Mouse (Mus musculus) common myeloid progenitor, adult 5-6 weeks (primary cell): ENCODE data around the gene Ccer2. TPM values are rescaled to one million over a fixed set of nuclear protein-coding genes. Genes with fewer than 3 reads are reported as not detected.

Experiments
- ATAC-seq: replicated peaks from 2 replicates; pipeline ENCODE4 v1.8.0; 2016; ENCODE audit warnings: low read depth, mild to moderate bottlenecking, moderate TSS enrichment, inconsistent platforms; ENCODE audit not compliant: poor library complexity, severe bottlenecking
- total RNA-seq: library from RNA; stranded (forward); fragments of 200-1000, 187-1606 nt; gene quantifications from 2 replicates; pipeline ENCODE4 v1.2.3, GENCODE M21; 2017

The Ccer2 gene
- total RNA-seq, 1 experiment from 2014 or later = not detected

DNA sequence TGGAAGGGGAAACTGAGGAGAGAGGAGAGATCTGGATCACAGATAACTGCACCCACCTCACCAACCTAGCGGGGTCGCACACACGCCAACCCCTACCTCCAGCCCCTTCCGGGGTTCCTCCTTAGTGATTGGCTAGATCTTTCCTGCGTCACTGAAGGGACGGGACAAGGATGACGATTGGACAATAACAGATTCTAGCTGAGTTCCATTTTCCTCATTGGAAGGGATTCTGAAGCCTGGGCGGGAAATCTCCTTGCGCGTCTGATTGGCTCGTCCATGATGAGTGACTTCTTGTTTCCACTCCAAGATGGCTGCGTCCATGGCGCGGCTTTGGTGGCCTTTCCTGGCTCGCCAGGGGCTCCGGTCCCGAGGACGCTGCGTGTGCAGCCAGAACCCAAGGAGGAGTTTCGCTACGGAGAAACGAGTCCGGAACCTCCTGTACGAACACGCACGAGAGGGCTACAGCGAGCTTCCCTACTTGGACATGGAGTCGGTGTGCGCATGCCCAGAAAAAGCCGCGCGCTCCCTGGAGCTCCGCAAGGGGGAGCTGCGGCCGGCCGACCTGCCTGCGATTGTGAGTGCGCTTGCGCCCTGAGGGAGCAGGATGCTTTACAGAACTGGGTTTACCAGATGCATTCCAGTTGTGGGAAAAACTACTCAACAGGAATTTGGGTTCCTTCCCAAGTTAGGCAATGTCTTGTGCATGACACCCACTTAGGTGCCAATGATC lies 14.1 kb upstream of the Ccer2 start, which contains the start of the genes Mrps12 and Sars2:
Gene Mrps12, minus strand, starts transcription at position 112 of the 730 bp plus-strand sequence.
Gene Sars2, plus strand, starts transcription at position 284 of the 730 bp plus-strand sequence.
- peak; percentile 95 for ATAC-seq

DNA sequence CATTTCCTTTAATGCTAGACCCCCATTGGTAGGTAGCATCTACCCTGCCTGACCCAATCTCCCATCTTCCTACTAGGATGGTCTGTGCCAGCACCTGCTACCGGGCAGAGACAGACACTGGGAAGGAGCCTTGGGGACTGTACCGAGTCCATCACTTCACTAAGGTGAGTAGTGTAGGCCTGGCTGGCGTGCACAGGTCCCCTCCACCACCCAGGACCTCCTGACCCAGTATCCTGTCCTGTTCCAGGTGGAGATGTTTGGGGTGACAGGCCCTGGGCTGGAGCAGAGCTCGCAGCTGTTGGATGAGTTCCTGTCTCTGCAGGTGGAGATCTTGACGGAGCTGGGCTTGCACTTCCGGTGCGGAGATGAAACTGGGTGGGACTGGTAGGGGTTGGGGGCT lies 6.0 kb upstream of the Ccer2 start:
- ATAC-seq = no peak

DNA sequence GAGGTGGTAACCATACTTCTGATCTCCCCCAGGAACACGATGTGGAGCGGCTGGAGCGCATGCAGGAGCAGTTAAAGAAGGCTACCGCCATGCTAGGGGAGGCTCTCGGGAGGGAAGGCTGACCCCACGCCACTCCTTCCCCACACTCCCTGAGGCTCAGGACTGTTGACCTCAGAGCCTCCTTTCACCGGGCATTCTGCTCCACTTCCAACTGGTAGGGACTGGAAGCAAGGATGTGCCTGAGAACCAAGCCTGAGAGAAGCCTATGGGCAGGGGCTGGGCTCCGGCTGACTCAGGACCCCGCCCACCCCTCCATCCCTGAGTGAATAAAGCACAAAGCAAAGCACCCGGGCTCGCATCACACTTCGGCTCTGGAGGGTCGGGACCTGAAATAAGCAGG lies 2.6 kb downstream of the Ccer2 start:
- ATAC-seq = no peak

DNA sequence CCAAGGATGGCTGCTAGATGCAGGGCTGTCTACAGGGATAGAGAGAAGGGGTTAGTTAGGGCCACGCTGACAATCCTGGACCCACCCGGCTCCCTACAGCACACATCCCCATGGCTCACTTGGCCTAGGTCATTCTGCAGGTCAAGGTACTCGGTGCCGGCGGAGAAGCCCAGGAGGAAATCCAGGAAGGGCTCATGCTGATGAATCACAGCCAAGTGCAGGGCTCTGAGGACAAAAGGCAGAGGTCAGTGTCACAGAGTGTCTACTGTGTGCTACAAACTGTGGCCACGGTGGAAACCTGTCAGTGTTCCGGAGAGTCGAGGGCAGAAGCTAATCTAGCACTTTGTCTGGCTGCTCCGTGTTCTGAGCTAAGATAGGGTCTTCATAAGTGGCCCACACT lies 5.9 kb downstream of the Ccer2 start:
- ATAC-seq = no peak

DNA sequence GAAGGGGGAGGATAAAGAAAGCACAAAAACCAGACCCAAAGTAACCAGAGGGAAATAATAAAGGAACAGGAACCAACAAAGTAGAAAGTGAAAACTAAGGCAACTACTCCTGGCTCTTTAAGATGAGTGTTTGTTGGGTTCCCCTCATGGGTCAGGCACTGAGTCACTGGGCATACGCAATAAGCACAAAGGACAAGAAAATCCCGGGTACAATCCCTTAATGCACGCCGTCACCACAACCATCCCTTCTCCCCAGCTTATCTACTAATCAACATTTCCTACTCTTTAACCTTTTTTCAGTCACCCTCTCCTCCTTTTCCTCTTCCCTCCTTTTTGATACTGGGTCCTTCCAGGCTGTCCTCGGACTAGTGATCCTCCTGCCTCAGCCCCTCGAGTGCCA lies 9.2 kb downstream of the Ccer2 start:
- ATAC-seq = no peak

DNA sequence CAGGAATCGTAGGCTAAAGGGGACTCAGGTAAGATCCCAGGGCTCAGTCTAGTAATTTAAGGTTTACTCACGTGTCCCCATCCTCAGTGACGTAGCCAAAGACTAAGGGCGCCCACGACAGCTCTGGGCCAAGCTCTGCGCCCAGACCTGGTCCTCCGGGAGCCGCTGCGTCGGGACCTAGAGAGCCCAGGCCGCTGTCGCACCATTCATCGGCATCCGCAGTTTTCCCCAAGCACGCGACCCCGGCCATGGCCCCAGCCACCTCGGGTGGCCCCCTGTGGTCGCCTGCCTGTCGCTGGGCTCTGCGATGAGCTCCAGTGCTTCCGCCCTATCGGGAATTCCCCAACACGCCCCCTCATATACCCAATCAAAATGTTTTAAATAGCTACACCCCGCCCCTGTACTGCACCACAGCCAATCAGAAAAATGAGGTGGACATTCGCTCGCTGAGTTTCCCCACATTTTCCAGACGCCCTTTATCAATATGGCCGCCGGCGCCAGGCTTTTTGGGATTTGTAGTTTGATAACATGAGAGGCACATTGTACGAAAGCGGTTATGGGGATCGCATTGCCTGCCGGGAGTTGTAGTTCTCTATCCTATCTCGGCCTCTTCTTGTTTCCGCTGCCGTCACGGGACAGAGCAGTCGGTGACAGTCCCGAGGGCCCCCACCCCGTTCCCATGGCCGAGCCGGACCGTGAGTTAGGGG lies 10.4 kb downstream of the Ccer2 start, which contains the start of gene Sirt2:
Gene Sirt2, plus strand, starts transcription at position 563 of the 707 bp plus-strand sequence.
- peak; percentile 92 for ATAC-seq

DNA sequence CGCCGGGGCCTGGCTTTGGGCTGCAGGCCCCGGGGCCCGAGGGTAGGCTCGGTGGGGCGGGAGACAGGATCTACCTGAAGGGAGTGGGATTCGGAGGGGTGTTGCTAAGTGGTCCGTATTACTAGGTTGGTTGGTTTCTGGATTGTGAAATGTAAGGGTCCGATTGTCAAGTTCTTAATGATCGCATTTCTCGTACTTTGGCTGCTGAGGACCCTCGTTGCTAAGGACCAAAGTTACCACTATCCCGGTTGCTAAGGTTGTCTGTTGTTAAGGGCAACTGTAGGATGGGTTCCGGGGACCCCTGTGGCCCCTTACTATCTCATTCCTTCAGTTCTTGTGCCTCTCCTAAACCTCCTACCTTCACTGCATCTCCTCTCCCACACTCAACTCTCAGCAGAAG lies 10.9 kb downstream of the Ccer2 start:
- ATAC-seq = no peak

DNA sequence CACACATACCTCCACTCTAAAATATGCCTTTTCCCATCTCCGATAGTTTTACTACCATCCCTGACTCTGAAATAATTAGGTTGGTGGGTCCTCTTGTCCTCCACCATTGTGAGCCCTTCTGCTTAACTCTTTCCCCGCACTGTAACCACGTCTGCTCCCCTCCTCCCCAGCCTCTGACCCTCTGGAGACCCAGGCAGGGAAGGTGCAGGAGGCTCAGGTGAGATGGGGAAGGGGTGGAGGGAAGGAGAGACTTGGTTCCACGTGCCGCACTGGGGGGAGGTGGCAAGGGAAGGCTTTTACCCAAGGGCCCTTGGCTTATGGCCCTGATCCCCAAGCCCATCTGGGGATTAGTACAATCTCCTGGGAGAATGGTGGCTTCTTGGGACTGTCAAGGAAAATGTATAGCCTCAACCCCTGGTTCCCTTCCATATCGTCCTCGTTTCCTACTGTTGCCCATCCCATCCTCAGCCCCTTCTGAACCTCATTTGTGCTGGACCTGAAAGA lies 11.5 kb downstream of the Ccer2 start, which contains the start of gene Nfkbib:
Gene Nfkbib, minus strand, starts transcription at position 51 of the 504 bp plus-strand sequence.
- ATAC-seq = no peak

DNA sequence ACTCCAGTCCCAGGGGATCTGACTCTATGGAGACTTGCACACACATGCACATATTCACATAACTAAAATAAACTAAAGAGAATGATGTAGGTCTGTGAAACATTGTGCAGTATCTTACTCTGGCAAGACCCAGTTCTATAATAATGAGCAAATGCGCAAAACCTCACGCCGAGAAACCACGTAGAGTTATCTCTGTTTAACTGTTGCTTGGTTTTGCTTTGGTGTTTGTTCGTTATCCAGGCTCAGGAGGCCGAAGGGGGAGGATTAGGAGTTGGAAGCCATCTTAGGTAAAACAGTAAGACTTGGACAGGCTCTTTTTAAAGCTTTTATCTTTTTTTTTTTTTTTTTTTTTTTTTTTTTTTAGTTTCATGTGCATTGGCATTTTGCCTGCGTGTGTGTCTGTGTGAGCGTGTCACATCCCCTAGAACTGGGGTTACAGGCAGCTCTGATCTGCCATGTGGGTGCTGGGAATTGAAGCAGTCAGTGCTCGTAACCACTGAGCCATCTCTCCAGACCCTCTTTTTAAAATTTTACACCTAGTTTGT lies 13.5 kb downstream of the Ccer2 start:
- ATAC-seq = no peak

DNA sequence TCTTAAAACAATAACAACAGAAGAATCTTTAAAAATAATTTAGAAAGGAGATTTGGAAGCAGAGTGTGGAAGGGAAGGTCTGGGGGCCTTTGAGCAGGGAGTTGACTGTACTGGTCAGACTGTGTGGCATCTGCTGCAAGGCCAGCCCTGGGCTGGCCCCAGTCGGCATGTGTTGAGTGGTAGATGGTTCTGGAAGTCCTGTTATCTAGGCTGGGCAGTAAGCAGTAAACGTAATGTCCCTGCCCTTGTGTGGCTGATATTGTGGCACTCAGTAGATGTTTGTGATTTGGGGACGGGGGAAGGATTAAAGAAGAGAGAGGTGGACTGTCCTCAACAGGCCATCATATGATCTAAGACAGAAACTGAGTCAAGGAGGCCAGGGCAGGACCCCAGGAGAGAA lies 14.3 kb downstream of the Ccer2 start:
- no peak for ATAC-seq

DNA sequence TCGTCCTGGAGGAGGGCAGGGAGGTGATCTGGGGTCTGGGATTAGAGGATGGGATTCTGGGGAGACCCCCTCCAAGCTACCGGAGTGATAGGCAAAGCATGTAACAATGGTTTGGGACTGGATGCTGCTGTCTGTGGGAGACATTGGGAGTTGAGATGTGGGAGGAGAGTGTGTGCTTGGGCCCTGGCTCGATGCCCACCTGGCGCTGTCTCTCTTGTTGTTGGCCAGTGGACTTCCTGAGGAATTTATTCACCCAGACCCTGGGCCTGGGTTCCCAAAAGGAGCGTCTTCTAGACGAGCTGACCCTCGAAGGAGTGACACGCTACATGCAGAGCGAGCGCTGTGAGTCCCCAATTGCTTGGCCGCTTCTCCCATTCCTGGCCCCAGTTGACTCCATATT lies 15.9 kb downstream of the Ccer2 start:
- ATAC-seq = no peak

DNA sequence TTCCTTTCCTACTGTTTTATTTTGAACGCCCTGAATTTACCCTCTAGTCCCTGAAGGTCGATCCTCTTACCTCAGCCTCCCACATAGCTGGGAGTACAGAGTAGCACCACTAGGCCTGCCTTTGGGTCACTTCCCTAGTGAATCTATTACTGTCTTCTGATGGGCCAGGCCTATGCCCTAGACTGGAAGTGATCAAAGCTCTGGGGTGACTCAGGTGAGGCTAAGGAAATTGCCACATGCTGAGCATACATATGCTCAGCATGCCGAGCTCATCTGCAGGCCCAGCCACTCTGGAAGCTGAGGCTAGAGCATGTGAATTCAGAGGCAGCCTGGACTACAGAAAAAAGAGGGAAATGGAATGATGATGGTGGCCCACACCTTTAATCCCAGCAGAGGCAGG lies 17.2 kb downstream of the Ccer2 start:
- ATAC-seq = no peak

DNA sequence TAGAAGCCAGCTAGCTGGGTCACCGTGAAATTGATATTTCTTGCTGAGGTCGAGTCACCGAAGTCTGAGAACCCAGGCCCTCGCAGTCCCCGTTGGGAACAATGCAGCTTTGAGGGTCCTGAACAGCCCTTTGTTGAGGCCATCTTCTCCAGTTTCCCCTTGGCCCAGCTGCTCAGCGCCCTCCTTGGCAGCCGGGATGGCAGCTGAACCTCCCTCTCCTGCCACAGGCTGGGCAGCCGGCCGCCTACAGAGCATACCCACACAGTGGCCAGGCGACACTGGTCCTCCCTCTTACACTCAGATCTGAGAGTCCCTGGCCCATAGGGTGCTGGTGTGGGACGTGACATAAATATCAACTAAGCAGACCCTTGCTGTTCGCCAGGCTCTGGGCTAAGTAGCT lies 18.2 kb downstream of the Ccer2 start:
- no peak for ATAC-seq

DNA sequence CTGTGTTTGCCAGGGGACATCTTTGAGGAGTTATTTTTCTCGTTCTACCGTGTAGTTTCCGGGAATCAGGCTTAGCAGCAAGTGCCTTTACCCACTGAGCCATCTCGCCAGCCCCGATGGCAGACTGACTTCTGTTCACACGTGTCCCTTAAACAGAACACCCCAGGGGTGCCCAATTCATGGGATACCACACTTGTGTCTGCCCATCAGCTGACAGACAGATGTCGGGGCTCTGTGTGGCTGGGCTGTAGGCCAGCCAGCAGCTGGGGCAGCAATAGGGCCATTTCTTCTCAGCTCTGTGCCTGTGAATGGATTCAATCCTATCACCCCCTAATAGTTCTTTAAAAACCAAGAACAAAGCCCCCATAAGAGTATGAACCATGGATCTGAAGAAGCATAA lies 19.2 kb downstream of the Ccer2 start:
- no peak for ATAC-seq

DNA sequence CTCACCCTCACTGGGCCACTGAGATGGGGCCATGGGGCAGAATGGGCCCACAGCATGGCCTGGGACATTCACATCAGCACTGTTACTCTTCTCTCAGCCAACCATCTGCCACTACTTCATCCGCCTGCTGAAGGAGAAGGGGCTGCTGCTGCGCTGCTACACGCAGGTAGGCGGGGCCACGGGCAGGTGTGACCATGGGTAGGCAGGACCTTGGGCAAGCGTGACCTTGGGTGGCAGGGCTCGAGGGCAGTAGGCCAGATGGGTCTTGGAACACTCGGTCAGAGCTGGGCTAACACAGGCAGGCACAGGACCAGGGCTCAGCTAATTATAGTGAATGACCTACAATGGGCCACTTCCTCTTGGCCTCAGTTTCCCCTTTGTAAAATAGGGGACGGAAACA lies 22.9 kb downstream of the Ccer2 start:
- ATAC-seq = no peak

DNA sequence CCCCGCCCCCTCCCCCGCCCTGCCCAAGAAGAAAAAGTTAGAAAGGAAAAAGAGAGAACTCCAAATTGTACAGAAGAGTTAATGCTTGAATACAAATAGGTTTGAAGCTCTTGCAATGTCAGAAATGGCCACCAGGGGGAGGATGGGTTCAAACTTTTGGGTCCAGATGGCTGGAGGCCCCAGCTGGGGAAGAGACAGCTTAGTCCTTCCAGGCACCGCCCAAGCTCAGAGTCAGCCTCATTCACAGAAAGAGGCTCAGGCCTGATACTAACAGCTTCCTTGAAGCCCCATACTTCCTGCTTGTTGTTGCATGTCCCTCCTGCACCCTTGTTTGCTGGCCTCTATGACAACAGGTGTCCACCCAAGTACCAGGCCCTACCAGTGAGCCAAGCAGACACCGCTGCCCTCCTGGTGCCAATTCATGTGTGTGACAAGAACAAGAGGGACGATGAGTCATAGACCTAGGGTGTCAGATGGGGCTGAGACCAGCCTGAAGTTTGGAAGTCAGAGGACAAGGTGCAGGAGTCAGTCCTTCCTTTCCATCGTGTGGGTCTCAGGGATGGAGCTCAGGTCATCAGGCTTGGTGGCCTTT lies 24.2 kb downstream of the Ccer2 start:
- peak; percentile 63 for ATAC-seq

DNA sequence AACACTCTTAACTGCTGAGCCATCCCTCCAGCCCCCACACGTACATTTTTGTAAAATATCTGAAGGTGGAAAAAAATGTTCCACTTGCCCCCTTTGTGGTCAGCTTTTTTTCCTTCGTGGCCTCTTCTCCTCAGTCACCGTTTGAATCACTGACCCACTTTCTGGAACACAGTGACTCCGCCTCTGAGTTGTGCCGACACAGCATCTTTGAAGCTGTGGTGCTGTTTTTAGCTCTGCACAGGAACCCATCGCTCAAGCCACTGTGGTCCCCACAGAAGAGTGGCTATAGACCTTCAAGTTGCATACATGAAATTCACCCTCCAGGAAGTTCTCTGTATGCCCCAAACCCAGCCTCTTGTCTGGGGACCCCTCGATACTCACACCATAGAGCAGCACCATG lies 24.9 kb downstream of the Ccer2 start:
- ATAC-seq = peak; percentile 46

DNA sequence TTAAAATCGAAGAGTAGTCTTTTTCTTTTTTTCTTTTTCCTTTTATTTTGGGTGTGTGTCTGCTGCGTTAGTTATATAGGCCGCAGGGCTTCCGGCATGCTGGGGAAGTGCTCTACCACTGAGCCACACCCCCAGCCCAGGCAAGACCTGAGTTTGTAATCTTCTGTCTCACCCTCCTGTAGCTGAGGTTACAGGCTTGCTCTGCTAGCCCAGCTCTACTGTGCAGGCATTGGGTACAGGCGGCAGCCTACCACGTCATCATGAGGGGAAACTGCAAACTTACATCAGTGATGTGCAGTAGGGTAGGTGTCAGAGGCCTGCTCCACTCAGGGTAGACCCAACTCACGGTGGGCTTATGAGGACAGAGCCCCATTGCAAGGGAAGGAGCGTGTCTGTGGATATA lies 25.3 kb downstream of the Ccer2 start:
- peak; percentile 79 for ATAC-seq

DNA sequence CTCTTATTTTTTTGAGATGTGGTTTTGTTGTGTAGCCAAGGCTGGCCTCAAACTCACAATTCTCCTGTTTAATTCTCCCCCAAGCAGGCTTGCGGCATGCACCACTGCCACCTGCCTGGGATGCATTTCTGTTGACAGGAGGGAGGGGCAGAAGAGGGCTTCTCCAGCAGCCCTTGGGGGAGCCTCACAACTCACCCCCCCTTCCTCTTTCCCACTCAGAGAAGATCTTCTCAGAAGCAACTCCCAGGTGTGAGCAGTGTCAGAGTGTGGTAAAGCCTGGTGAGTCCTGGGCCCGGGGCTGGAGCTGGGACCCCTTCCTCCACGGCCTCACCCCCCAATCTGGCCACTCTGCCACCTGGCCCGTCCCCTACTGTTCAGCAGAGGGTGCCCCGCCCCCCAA lies 29.2 kb downstream of the Ccer2 start:
- no peak for ATAC-seq

DNA sequence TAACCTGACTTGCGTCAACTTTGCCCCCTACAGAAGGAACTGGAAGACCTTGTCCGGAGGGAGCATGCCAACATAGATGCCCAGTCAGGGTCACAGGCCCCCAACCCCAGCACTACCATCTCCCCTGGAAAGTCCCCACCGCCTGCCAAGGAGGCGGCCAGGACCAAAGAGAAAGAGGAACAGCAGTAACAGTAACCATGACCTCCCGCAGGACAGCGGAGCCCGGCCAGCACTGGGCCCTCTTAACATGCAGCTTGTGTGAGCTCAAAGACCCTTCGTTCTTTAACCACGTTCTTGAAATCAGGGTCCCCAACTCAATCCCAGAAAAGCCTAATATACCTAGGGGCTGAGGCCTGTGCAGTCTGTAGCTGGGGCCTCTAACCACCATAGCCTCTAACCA lies 31.9 kb downstream of the Ccer2 start:
- no peak for ATAC-seq
